Mouse (Mus musculus) testis, adult 2 months (tissue): ENCODE data around the gene Grin2a.

Experiments
- CTCF ChIP-seq: fragments of 200-500 bp; IDR thresholded peaks from 2 replicates; pipeline ENCODE4 v1.5.1; 2012; ENCODE audit warnings: low read depth, mild to moderate bottlenecking, inconsistent platforms, low read length, moderate library complexity; ENCODE audit not compliant: control insufficient read depth, insufficient read depth, insufficient replicate concordance
- POLR2A ChIP-seq: fragments of 200-500 bp; IDR thresholded peaks from 2 replicates; pipeline ENCODE4 v1.6.1; 2012; ENCODE audit warnings: low read depth, mild to moderate bottlenecking, inconsistent platforms, low read length, moderate library complexity; ENCODE audit not compliant: control insufficient read depth

GRCm38 (mm10) chr16:9901433-9901832 lies 93.9 kb downstream of the Grin2a start:
- TF ChIP-seq POLR2A, result no peak
- no peak for TF ChIP-seq CTCF
